Mouse (Mus musculus): ENCODE measurements around the gene Plcg1. TPM values are rescaled to one million over a fixed set of nuclear protein-coding genes. Genes with fewer than 3 reads are reported as not detected.

Plcg1 gene
- polyA plus RNA-seq, 1 experiment, result 237 TPM

DNA sequence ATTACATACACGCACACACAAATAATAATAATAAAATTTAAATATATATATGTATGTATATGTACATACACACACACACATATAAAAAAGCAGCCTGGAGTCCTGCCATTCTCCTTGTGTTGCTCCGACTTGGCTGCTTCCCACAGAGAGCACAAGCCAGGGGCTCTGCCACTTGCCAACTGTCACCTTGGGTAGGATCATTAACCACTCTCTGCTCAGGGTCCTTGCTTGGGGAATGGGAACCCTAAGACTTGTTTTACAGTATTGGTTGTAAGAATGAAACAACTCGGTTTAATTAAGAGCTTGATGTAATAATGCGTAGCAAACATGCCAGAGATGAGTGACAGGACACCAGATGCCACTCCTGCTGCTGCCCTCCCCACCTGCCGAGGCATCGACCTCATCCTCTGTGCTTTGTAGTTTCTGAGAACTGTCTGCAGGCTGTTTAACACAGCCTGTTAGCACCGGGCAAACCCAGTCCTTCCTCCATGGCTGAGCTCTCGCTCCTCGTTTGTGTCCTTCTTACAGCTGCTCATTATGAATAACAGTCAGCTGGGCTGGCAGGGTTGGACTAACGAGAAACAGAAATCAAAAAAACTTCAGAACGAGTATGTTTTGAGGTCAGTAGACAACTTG, 9.5 kb downstream of the Plcg1 start:
- H3K27ac ChIP-seq (ENCODE audit: control insufficient read depth, insufficient read depth, low read length), result peak overlapping the region; percentile 96
- DNase-seq, result peak; percentile 60

DNA sequence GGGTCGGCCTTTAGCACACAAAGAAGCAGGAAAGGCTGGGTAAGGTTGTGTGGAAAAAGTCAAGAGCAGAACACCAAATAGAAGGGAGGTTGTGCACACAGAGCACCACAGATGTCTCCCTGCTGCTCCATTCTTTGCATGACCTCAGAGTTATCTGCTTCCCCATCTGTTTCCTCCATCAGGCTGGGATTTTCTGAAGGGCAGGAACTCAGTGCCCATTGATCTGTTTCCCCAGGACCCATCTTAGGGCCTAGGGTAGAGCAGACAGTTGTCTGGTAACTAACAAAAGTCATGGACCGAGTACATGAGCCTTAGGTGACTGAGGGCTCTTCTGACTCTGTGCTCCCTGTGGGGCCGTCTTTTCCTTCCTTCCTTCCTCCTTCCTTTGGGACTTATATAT, 10.5 kb downstream of the Plcg1 start:
- no peak overlapping the region for H3K4me3 ChIP-seq (ENCODE audit: control insufficient read depth, insufficient read depth, low read length)
- H3K27me3 ChIP-seq (ENCODE audit: control insufficient read depth, insufficient read depth, low read length), result no peaks in the 10 kb centered on the region
- peak overlapping the region; percentile 96 for H3K27ac ChIP-seq (ENCODE audit: control insufficient read depth, insufficient read depth, low read length)
- DNase-seq, result no peak
- TF ChIP-seq POLR2A (IDR thresholded peaks at IDR 0.05; ENCODE audit: control insufficient read depth, extremely low read depth, insufficient read depth, low read length, poor library complexity), result no peak
- no peak for TF ChIP-seq CTCF (IDR thresholded peaks at IDR 0.05; ENCODE audit: borderline replicate concordance, control insufficient read depth, extremely low read depth, insufficient read depth, low read length, poor library complexity)
- peaks cover 65% of the 10 kb centered on the region for H3K4me1 ChIP-seq (replicated peaks; ENCODE audit: control insufficient read depth, insufficient read depth, low read length)
- H3K36me3 ChIP-seq (ENCODE audit: control insufficient read depth, insufficient read depth, low read length), result no peaks in the 10 kb centered on the region
- 10% methylated on average over 3 of the region's 3 CpGs for WGBS

More for the DNA sequence above, 9.5 kb downstream of the Plcg1 start:
- no peaks in the 10 kb centered on the region for H3K36me3 ChIP-seq (ENCODE audit: control insufficient read depth, insufficient read depth, low read length)
- WGBS, result 20% methylated on average over 11 of the region's 11 CpGs
- H3K4me1 ChIP-seq (replicated peaks; ENCODE audit: control insufficient read depth, insufficient read depth, low read length), result peaks cover 63% of the 10 kb centered on the region
- TF ChIP-seq POLR2A (IDR thresholded peaks at IDR 0.05; ENCODE audit: control insufficient read depth, extremely low read depth, insufficient read depth, low read length, poor library complexity), result no peak
- 0 out of 2 replicates have a peak, but pooled peaks have one; percentile 13 for TF ChIP-seq CTCF (IDR thresholded peaks at IDR 0.05; ENCODE audit: borderline replicate concordance, control insufficient read depth, extremely low read depth, insufficient read depth, low read length, poor library complexity)
- no peaks in the 10 kb centered on the region for H3K27me3 ChIP-seq (ENCODE audit: control insufficient read depth, insufficient read depth, low read length)
- H3K4me3 ChIP-seq (ENCODE audit: control insufficient read depth, insufficient read depth, low read length), result no peak overlapping the region

DNA sequence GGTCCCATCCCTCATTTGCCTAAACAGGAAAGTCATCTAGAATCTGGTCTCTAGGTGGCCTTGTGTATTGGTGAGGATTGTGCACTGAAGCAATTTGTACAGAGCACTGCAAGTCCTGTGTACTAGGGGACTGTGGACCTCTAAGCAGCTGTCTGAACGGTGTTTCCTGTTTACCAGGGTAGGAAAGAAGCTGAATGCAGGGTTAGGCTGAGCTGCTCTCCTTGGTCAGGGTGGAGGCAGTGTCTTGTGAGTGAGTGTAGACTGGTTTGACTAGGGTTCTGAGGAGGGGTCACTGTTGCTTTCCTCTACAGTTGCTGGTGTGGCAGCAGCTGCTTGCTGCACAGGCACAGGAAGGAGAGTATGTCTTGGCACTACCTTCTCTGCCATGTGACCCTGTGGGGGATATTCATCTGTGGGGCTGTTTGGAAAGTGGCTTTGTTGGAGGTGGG, 11.1 kb downstream of the Plcg1 start:
- no peak overlapping the region; the same call in 1 of the 2 replicates for H3K4me3 ChIP-seq (ENCODE audit: control insufficient read depth, insufficient read depth, low read length)
- peaks cover 68% of the 10 kb centered on the region for H3K4me1 ChIP-seq (replicated peaks; ENCODE audit: control insufficient read depth, insufficient read depth, low read length)
- no peaks in the 10 kb centered on the region for H3K27me3 ChIP-seq (ENCODE audit: control insufficient read depth, insufficient read depth, low read length)
- TF ChIP-seq CTCF (IDR thresholded peaks at IDR 0.05; ENCODE audit: borderline replicate concordance, control insufficient read depth, extremely low read depth, insufficient read depth, low read length, poor library complexity) (no peak), POLR2A (IDR thresholded peaks at IDR 0.05; ENCODE audit: control insufficient read depth, extremely low read depth, insufficient read depth, low read length, poor library complexity) (no peak)
- 2% methylated on average over 1 of the region's 1 CpGs for WGBS
- H3K27ac ChIP-seq (ENCODE audit: control insufficient read depth, insufficient read depth, low read length), result peak overlapping the region; percentile 96
- no peaks in the 10 kb centered on the region; the same call in 1 of the 2 replicates for H3K36me3 ChIP-seq (ENCODE audit: control insufficient read depth, insufficient read depth, low read length)
- DNase-seq, result peak; percentile 53

DNA sequence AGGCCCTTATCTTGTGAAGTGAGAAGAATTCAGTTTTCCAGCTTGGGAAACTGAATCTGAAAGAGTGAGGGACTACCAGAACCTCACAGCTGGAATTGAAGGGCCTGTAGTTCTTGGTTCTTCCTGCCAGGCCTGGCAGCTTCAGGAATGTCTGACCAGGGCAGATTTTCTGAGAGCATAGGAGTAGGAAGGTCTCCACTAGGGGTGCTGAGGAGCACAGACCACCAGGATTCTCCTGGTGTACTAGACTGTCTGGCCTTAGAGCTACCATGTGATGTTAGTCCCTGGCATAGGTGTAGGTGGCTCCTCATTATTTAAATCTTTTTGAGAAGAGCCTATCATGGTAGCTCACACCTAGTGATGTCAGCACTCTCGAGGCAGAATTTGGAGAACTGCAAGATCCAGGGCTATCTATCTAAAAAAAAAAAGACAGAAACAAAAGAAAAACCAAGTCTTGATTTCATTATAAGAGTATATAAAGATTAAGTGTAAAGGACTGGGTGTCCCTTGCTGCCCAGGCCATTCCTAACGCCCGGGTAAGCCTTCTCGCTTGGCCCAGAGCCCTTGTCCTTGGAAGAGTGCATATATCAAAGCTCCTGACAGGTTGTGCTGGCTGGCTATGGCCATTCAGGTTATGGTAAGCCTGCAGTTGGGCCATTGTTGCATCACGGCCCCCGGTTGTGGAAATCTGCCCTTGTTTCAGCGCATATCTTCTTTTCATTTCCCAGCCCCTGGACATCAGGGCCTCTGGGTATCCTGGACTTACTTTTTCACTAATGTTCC, 13.1 kb downstream of the Plcg1 start:
- TF ChIP-seq POLR2A (IDR thresholded peaks at IDR 0.05; ENCODE audit: control insufficient read depth, extremely low read depth, insufficient read depth, low read length, poor library complexity) (no peak), CTCF (IDR thresholded peaks at IDR 0.05; ENCODE audit: borderline replicate concordance, control insufficient read depth, extremely low read depth, insufficient read depth, low read length, poor library complexity) (no peak)
- Histone ChIP-seq H3K36me3 (ENCODE audit: control insufficient read depth, insufficient read depth, low read length) (peaks cover 19% of the 10 kb centered on the region), H3K27me3 (ENCODE audit: control insufficient read depth, insufficient read depth, low read length) (no peaks in the 10 kb centered on the region), H3K27ac (ENCODE audit: control insufficient read depth, insufficient read depth, low read length) (0 out of 2 replicates have a peak overlapping the region, but pooled peaks have one; percentile 40), H3K4me3 (ENCODE audit: control insufficient read depth, insufficient read depth, low read length) (no peak overlapping the region), H3K4me1 (replicated peaks; ENCODE audit: control insufficient read depth, insufficient read depth, low read length) (peaks cover 68% of the 10 kb centered on the region)
- 83% methylated on average over 7 of the region's 7 CpGs for WGBS
- DNase-seq, result peak; percentile 73

DNA sequence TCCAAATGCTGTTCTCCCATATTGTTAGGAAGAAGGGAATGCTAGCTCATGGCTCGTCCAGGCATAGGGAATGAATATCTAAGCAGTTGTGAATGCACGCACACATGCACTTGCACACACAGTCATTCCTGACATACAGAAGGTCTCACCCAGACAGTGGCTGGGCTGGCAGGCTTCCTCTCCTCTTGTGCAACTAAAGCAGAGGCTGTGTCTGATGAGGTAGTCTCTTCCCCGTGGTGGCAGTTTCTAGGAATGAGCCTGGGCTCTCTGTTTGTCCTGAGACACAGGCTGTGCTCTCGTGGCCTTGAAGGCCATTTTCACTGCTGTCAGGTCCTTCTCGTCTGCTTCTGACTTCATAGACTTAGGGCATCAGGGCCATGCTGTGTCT, 13.7 kb downstream of the Plcg1 start:
- WGBS, result 70% methylated on average over 5 of the region's 5 CpGs
- 0 out of 2 replicates have a peak overlapping the region, but pooled peaks have one; percentile 4 for H3K27ac ChIP-seq (ENCODE audit: control insufficient read depth, insufficient read depth, low read length)
- no peak for TF ChIP-seq CTCF (IDR thresholded peaks at IDR 0.05; ENCODE audit: borderline replicate concordance, control insufficient read depth, extremely low read depth, insufficient read depth, low read length, poor library complexity)
- no peak for TF ChIP-seq POLR2A (IDR thresholded peaks at IDR 0.05; ENCODE audit: control insufficient read depth, extremely low read depth, insufficient read depth, low read length, poor library complexity)
- H3K4me1 ChIP-seq (replicated peaks; ENCODE audit: control insufficient read depth, insufficient read depth, low read length), result peaks cover 63% of the 10 kb centered on the region
- H3K27me3 ChIP-seq (ENCODE audit: control insufficient read depth, insufficient read depth, low read length), result no peaks in the 10 kb centered on the region
- no peak overlapping the region for H3K4me3 ChIP-seq (ENCODE audit: control insufficient read depth, insufficient read depth, low read length)
- H3K36me3 ChIP-seq (ENCODE audit: control insufficient read depth, insufficient read depth, low read length), result peaks cover 24% of the 10 kb centered on the region
- DNase-seq, result no peak

DNA sequence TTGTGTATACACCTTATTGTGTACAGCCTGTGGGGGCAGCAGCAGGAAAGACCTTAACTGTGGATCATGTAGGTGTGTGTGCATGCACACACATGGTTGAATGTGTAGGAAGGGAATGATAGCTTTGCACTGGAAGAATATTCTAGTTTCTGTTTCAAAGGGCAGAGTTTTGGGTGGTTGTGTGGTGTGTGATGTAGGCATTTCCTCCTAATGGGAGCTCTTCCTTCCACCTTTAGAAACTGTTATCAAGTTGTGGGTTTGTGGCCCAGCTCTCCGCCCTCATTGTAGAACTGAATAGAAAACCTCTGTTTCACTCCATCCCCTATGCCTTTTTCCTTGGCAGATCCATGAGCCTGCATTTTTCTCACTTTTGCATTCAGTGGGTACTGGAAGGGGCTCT, 14.4 kb downstream of the Plcg1 start:
- Histone ChIP-seq H3K4me3 (ENCODE audit: control insufficient read depth, insufficient read depth, low read length) (no peak overlapping the region), H3K27me3 (ENCODE audit: control insufficient read depth, insufficient read depth, low read length) (no peaks in the 10 kb centered on the region), H3K4me1 (replicated peaks; ENCODE audit: control insufficient read depth, insufficient read depth, low read length) (peaks cover 59% of the 10 kb centered on the region), H3K36me3 (ENCODE audit: control insufficient read depth, insufficient read depth, low read length) (peaks cover 31% of the 10 kb centered on the region), H3K27ac (ENCODE audit: control insufficient read depth, insufficient read depth, low read length) (no peak overlapping the region; the same call in 1 of the 2 replicates)
- no peak for TF ChIP-seq POLR2A (IDR thresholded peaks at IDR 0.05; ENCODE audit: control insufficient read depth, extremely low read depth, insufficient read depth, low read length, poor library complexity)
- TF ChIP-seq CTCF (IDR thresholded peaks at IDR 0.05; ENCODE audit: borderline replicate concordance, control insufficient read depth, extremely low read depth, insufficient read depth, low read length, poor library complexity), result no peak
- DNase-seq, result no peak
- WGBS, result 12% methylated on average over 1 of the region's 1 CpGs

Measured in thymus, adult 2 months (tissue).